ENCODE assay signal across 8 mouse cellular contexts in genomic region chr9:66512351-66512671, GRCm38 (mm10). TPM values are rescaled to one million over a fixed set of nuclear protein-coding genes. Genes with fewer than 3 reads are reported as not detected.
DNase-seq lines count a peak whose midpoint lies in the region; ATAC-seq and TF ChIP-seq lines count a peak whose summit lies in the region.

No protein-coding gene starts in this region.

- H3K36me3 ChIP-seq in forebrain, embryonic 12.5 days (replicated peaks), result peaks cover 60% of the 10 kb centered on the region
- peaks cover 41% of the 10 kb centered on the region for H3K36me3 ChIP-seq in heart, postnatal 0 days (replicated peaks; ENCODE audit: control insufficient read depth, insufficient read depth, low read length)
- peaks cover 48% of the 10 kb centered on the region for H3K36me3 ChIP-seq in liver, embryonic 14.5 days (replicated peaks; ENCODE audit: control insufficient read depth, insufficient read depth, low read depth)
- peaks cover 21% of the 10 kb centered on the region for H3K36me3 ChIP-seq in stomach, embryonic 15.5 days

- ATAC-seq in forebrain, embryonic 12.5 days (ENCODE audit: low FRiP score), result peak; percentile 86
- peak; percentile 77 for ATAC-seq in heart, postnatal 0 days (ENCODE audit: insufficient read depth, low read depth)
- peak; percentile 75 for ATAC-seq in liver, embryonic 14.5 days (ENCODE audit: insufficient read depth)
- peak; percentile 78 for ATAC-seq in stomach, embryonic 15.5 days (ENCODE audit: insufficient read depth, low FRiP score, low read depth)

- H3K4me1 ChIP-seq in forebrain, embryonic 12.5 days, result peaks cover 28% of the 10 kb centered on the region
- peaks cover 11% of the 10 kb centered on the region; the same call in 1 of the 2 replicates for H3K4me1 ChIP-seq in heart, postnatal 0 days (ENCODE audit: control insufficient read depth, insufficient read depth)
- H3K4me1 ChIP-seq in liver, embryonic 14.5 days (replicated peaks; ENCODE audit: control insufficient read depth in 2 of 2, insufficient read depth in 2 of 2, low read length in 1 of 2), result peaks cover 6 to 15% of the 10 kb centered on the region in 2 experiments; a peak in 3 of 4 replicates
- H3K4me1 ChIP-seq in stomach, embryonic 15.5 days, result peaks cover 12% of the 10 kb centered on the region; the same call in 1 of the 2 replicates

- H3K9ac ChIP-seq in forebrain, embryonic 12.5 days, result peak overlapping the region; percentile 74
- peak overlapping the region; percentile 80 for H3K9ac ChIP-seq in heart, postnatal 0 days (replicated peaks; ENCODE audit: low read depth, low read length)
- H3K9ac ChIP-seq in liver, embryonic 14.5 days (replicated peaks), result peak overlapping the region; percentile 65
- H3K9ac ChIP-seq in stomach, embryonic 15.5 days, result peak overlapping the region; percentile 71

- WGBS in forebrain, embryonic 12.5 days, result 0% methylated on average over 8 of the region's 8 CpGs
- WGBS in heart, postnatal 0 days, result 0% methylated on average over 8 of the region's 8 CpGs
- WGBS in liver, embryonic 14.5 days (ENCODE audit: insufficient replicate concordance), result 0% methylated on average over 8 of the region's 8 CpGs
- WGBS in stomach, embryonic 15.5 days, result under 1% methylated on average over 8 of the region's 8 CpGs

- TF ChIP-seq EP300 in heart, postnatal 0 days (IDR thresholded peaks at IDR 0.05; ENCODE audit: low read depth), result no peak
- no peak for TF ChIP-seq EP300 in liver, embryonic 14.5 days (IDR thresholded peaks at IDR 0.05; ENCODE audit: low read depth)

- peak overlapping the region; percentile 98 for H3K4me2 ChIP-seq in forebrain, embryonic 12.5 days
- H3K4me2 ChIP-seq in heart, postnatal 0 days (ENCODE audit: low read depth, low read length), result peak overlapping the region; percentile 98
- peak overlapping the region; percentile 68 for H3K4me2 ChIP-seq in liver, embryonic 14.5 days (ENCODE audit: low read depth)
- H3K4me2 ChIP-seq in stomach, embryonic 15.5 days, result peak overlapping the region; percentile 95

- no peak for TF ChIP-seq CTCF in heart, postnatal 0 days (IDR thresholded peaks at IDR 0.05; ENCODE audit: low read depth)
- no peak; the same call in 1 of the 2 replicates for TF ChIP-seq CTCF in liver, embryonic 14.5 days (IDR thresholded peaks at IDR 0.05; ENCODE audit: low read depth)

- H3K4me3 ChIP-seq in forebrain, embryonic 12.5 days (replicated peaks), result peak overlapping the region; percentile 59
- peak overlapping the region; percentile 69 for H3K4me3 ChIP-seq in heart, postnatal 0 days (ENCODE audit: low read depth, low read length)
- H3K4me3 ChIP-seq in liver, embryonic 14.5 days (ENCODE audit: insufficient read depth in 1 of 2, low read depth in 2 of 2, low read length in 2 of 2), result peak overlapping the region; percentile 64 to 72
- peak overlapping the region; percentile 72 for H3K4me3 ChIP-seq in stomach, embryonic 15.5 days (replicated peaks)

- peak; percentile 76 to 83 for DNase-seq in CD8-positive naive resting alpha-beta T cell, adult 2 months (ENCODE audit: low read depth in 2 of 2, low spot score in 2 of 2)
- peak; percentile 73 for DNase-seq in c-Kit-positive CD71-positive TER-119-negative erythroid progenitor cells, embryonic 14.5 days (ENCODE audit: low read depth)
- peak; percentile 94 for DNase-seq in heart, postnatal 0 days (ENCODE audit: low spot score)
- peak; percentile 90 to 91 for DNase-seq in kidney, postnatal 36 days
- peak; percentile 64 to 69 (median 67) for DNase-seq in liver, embryonic 14.5 days (ENCODE audit: low read depth in 3 of 3, low spot score in 3 of 3)
- DNase-seq in neural tube, embryonic 10.5 days (ENCODE audit: extremely low spot score, low spot score), result peak; percentile 87

- no peaks in the 10 kb centered on the region for H3K27me3 ChIP-seq in forebrain, embryonic 12.5 days
- H3K27me3 ChIP-seq in heart, postnatal 0 days (ENCODE audit: control insufficient read depth, insufficient read depth, low read length), result no peaks in the 10 kb centered on the region
- no peaks in the 10 kb centered on the region for H3K27me3 ChIP-seq in liver, embryonic 14.5 days (ENCODE audit: control insufficient read depth, insufficient read depth, low read length)
- no peaks in the 10 kb centered on the region for H3K27me3 ChIP-seq in stomach, embryonic 15.5 days (replicated peaks)

- H3K27ac ChIP-seq in forebrain, embryonic 12.5 days, result peak overlapping the region; percentile 97
- H3K27ac ChIP-seq in heart, postnatal 0 days (ENCODE audit: low read depth), result peak overlapping the region; percentile 98
- H3K27ac ChIP-seq in liver, embryonic 14.5 days, result peak overlapping the region; percentile 65
- H3K27ac ChIP-seq in stomach, embryonic 15.5 days, result peak overlapping the region; percentile 99

- no peaks in the 10 kb centered on the region for H3K9me3 ChIP-seq in forebrain, embryonic 12.5 days
- H3K9me3 ChIP-seq in heart, postnatal 0 days (replicated peaks; ENCODE audit: control insufficient read depth, low read length), result no peaks in the 10 kb centered on the region
- H3K9me3 ChIP-seq in liver, embryonic 14.5 days (ENCODE audit: control insufficient read depth, low read length), result no peaks in the 10 kb centered on the region
- no peaks in the 10 kb centered on the region for H3K9me3 ChIP-seq in stomach, embryonic 15.5 days

RNA-seq across cellular contexts. Expression of gene Fbxl22, which starts 2.1 kb away (rescaled TPM):
- 2.4 TPM in 2 replicates for polyA plus RNA-seq in forebrain, embryonic 12.5 days (2016; fragmentation: Nextera tagmentation; extraction: Ambion mirVana)
- total RNA-seq in heart, postnatal 0 days (2014; rRNA removed; ENCODE audit: low replicate concordance), result 121 and 128 TPM in 2 replicates
- polyA plus RNA-seq in heart, postnatal 0 days (2015; fragmentation: Nextera tagmentation; extraction: Ambion mirVana), result 143 and 185 TPM in 2 replicates
- polyA plus RNA-seq in liver, embryonic 14.5 days (2012; rRNA removed), result 0.13 and 0.19 TPM in 2 replicates
- polyA plus RNA-seq in liver, embryonic 14.5 days (2014; fragmentation: Nextera tagmentation; extraction: Ambion mirVana), result 0.44 and 0.61 TPM in 2 replicates
- polyA plus RNA-seq in stomach, embryonic 15.5 days (2015; fragmentation: Nextera tagmentation; extraction: Ambion mirVana), result 19.2 and 19.9 TPM in 2 replicates

Comparison
In these comparisons a context has a peak if more than half of its experiments do, and no peak if none do; other contexts are left out.
1. Peak in every context shown above with its lines: DNase-seq, ATAC-seq, H3K4me3 ChIP-seq and H3K27ac ChIP-seq.